Mouse (Mus musculus): ENCODE data around the gene Diexf. TPM values are rescaled to one million over a fixed set of nuclear protein-coding genes. Genes with fewer than 3 reads are reported as not detected.

Gene Diexf
- polyA plus RNA-seq, 1 experiment from 2014 or later, result 11.1 TPM

GRCm38 (mm10) chr1:193053065-193053464 lies 77.0 kb downstream of the Diexf start:
- Histone ChIP-seq H3K27me3 (ENCODE audit: control insufficient read depth, insufficient read depth, low read length) (no peaks in the 10 kb centered on the region), H3K4me3 (ENCODE audit: low read depth, low read length) (no peak overlapping the region), H3K9ac (replicated peaks; ENCODE audit: low read length) (no peak overlapping the region), H3K27ac (replicated peaks; ENCODE audit: low read depth, low read length) (no peak overlapping the region), H3K4me2 (ENCODE audit: low read depth, low read length) (no peak overlapping the region), H3K9me3 (replicated peaks; ENCODE audit: control insufficient read depth, low read length) (no peaks in the 10 kb centered on the region), H3K36me3 (replicated peaks; ENCODE audit: control insufficient read depth, insufficient read depth, low read depth, low read length) (no peaks in the 10 kb centered on the region), H3K4me1 (ENCODE audit: control insufficient read depth, insufficient read depth, low read length) (no peaks in the 10 kb centered on the region)
- 77% methylated on average over 5 of the region's 5 CpGs for WGBS
- ATAC-seq (replicated peaks; ENCODE audit: insufficient number of reproducible peaks, low FRiP score, low TSS enrichment, low read depth) (no peak), DNase-seq (ENCODE audit: low spot score) (no peak)

GRCm38 (mm10) chr1:193047616-193048015 lies 82.5 kb downstream of the Diexf start:
- Histone ChIP-seq H3K4me2 (ENCODE audit: low read depth, low read length) (no peak overlapping the region), H3K36me3 (replicated peaks; ENCODE audit: control insufficient read depth, insufficient read depth, low read depth, low read length) (no peaks in the 10 kb centered on the region), H3K9ac (replicated peaks; ENCODE audit: low read length) (no peak overlapping the region), H3K27ac (replicated peaks; ENCODE audit: low read depth, low read length) (no peak overlapping the region), H3K9me3 (replicated peaks; ENCODE audit: control insufficient read depth, low read length) (no peaks in the 10 kb centered on the region), H3K4me3 (ENCODE audit: low read depth, low read length) (no peak overlapping the region), H3K27me3 (ENCODE audit: control insufficient read depth, insufficient read depth, low read length) (no peaks in the 10 kb centered on the region), H3K4me1 (ENCODE audit: control insufficient read depth, insufficient read depth, low read length) (no peaks in the 10 kb centered on the region)
- ATAC-seq (replicated peaks; ENCODE audit: insufficient number of reproducible peaks, low FRiP score, low TSS enrichment, low read depth) (no peak), DNase-seq (ENCODE audit: low spot score) (no peak)
- 91% methylated on average over 4 of the region's 4 CpGs for WGBS

- Histone ChIP-seq H3K36me3 (replicated peaks; ENCODE audit: control insufficient read depth, insufficient read depth, low read depth, low read length) (no peaks in the 10 kb centered on the region), H3K4me1 (ENCODE audit: control insufficient read depth, insufficient read depth, low read length) (no peaks in the 10 kb centered on the region), H3K4me2 (ENCODE audit: low read depth, low read length) (no peak overlapping the region), H3K27me3 (ENCODE audit: control insufficient read depth, insufficient read depth, low read length) (no peaks in the 10 kb centered on the region), H3K4me3 (ENCODE audit: low read depth, low read length) (no peak overlapping the region), H3K9me3 (replicated peaks; ENCODE audit: control insufficient read depth, low read length) (no peaks in the 10 kb centered on the region), H3K27ac (replicated peaks; ENCODE audit: low read depth, low read length) (no peak overlapping the region), H3K9ac (replicated peaks; ENCODE audit: low read length) (no peak overlapping the region)
- no peak for DNase-seq (ENCODE audit: low spot score)
- ATAC-seq (replicated peaks; ENCODE audit: insufficient number of reproducible peaks, low FRiP score, low TSS enrichment, low read depth), result no peak
- WGBS, result 75% methylated on average over 3 of the region's 3 CpGs
Observed at GRCm38 (mm10) chr1:193042760-193043295, 87.2 kb downstream of the Diexf start.

Other genes starting within 250 kb of the Diexf start
- 5.1 and 5.9 TPM in 2 replicates for gene Syt14, start 94.5 kb downstream of the Diexf start, polyA plus RNA-seq (2014; fragmentation: Nextera tagmentation; extraction: Ambion mirVana)
- gene Irf6, start 22.8 kb upstream of the Diexf start, polyA plus RNA-seq (2014; fragmentation: Nextera tagmentation; extraction: Ambion mirVana), result 15.4 and 16.1 TPM in 2 replicates
- 17.6 and 18.0 TPM in 2 replicates for gene A130010J15Rik, start 37.8 kb upstream of the Diexf start, polyA plus RNA-seq (2014; fragmentation: Nextera tagmentation; extraction: Ambion mirVana)
- gene Traf3ip3, start 71.4 kb upstream of the Diexf start, polyA plus RNA-seq (2014; fragmentation: Nextera tagmentation; extraction: Ambion mirVana), result 1.5 and 1.7 TPM in 2 replicates
- gene Lamb3, start 77.4 kb upstream of the Diexf start, polyA plus RNA-seq (2014; fragmentation: Nextera tagmentation; extraction: Ambion mirVana), result 0.97 and 1.1 TPM in 2 replicates
- 0.46 TPM in 1 of 2 replicates, not detected in the other for gene Hsd11b1, start 133.8 kb upstream of the Diexf start, polyA plus RNA-seq (2014; fragmentation: Nextera tagmentation; extraction: Ambion mirVana)
- 8.7 and 8.9 TPM in 2 replicates for gene G0s2, start 142.9 kb upstream of the Diexf start, polyA plus RNA-seq (2014; fragmentation: Nextera tagmentation; extraction: Ambion mirVana)
- 21.6 and 21.9 TPM in 2 replicates for gene Camk1g, start 240.0 kb upstream of the Diexf start, polyA plus RNA-seq (2014; fragmentation: Nextera tagmentation; extraction: Ambion mirVana)